Mouse (Mus musculus): ENCODE results near the gene Eml1. TPM values are rescaled to one million over a fixed set of nuclear protein-coding genes. Genes with fewer than 3 reads are reported as not detected.

Gene Eml1
- total RNA-seq, 2 experiments from 2014 or later: 74.3 to 87.1 TPM

DNA sequence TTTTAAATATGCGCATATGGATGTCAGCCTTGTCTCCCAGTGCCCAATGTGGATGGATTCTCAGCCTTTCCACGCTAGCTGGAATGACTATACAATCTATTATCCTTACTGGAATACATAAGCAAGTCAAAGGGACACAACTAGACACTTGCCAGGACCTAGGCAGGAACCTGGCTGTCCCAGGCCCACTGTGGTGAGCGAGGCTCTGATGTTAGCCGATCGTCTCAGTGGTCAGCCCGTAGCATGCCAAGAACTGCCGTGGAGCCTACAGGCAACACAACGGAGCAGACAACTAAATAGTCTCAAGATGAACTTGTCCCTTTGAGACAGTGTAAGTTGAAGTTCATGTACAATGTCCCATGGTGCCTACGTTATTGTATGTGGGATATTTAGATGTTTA is 44.2 kb downstream of the Eml1 start:
- no peak for DNase-seq
- intact Hi-C loops (cut with DNase I): no loop called here

DNA sequence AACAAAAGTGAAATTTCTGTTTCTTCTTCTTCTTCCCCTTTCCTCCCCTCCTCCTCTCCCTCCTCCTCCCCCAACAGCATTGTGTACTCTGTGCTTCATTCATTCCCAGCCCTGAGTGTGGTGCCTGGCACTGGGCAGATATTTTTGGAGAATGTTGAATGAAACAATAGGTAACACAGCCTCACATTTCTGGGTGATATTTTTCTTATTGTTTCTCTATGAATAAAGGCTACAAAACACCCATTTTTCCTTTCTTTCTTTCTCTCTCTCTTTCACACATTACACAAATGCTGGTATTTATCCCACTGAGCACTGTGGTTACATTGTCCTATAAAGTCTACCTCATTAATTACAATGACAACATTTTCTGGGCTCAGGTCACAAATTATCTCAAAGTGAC is 48.8 kb downstream of the Eml1 start:
- DNase-seq: no peak
- intact Hi-C loops (cut with DNase I): no loop called here

DNA sequence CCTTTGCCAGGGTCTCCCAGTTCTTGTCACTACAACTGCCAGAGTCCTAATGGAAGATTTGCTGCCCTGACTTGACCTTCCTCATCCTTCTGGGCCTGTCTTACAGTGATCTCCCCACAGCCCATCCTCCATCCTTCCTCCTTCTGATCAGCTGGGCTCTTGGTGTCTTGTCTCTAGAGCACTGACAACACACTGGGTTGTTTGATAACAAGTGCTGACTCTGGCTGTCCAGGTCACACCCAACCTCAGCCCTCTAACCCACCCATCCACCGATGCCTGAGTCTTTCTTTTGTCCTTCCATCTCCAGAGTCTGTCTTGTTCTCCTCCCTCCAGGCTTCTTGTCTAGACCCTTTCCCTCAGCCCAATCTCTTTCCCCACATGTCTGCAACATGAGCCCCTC is 50.7 kb downstream of the Eml1 start:
- DNase-seq: no peak
- intact Hi-C loops (cut with DNase I): loop anchor here (5.0 kb wide), 1 partner anchor 209 kb away; no protein-coding TSS in a partner anchor

DNA sequence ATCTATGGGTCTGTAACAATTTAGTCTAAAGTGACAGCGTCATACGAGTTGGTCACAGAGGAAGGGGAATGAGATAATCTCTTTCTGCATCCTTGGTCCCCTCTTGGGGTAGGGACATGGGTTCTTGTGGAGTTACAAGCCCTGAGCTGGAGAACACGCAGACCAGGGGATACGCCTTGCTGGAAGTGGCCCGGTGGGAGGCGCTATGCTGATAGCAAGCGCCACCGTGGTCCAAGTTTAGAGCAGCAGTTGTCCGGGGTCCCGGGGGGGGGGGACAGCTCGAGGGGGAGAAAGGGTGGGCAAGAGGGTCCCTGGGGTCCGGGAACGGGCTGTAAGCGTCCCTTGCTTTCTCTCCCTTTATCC is 51.7 kb downstream of the Eml1 start:
- intact Hi-C loops (cut with DNase I): loop anchor here (2.0 to 5.0 kb wide), 3 partner anchors 14 to 210 kb away; no protein-coding TSS in a partner anchor
- DNase-seq: no peak

DNA sequence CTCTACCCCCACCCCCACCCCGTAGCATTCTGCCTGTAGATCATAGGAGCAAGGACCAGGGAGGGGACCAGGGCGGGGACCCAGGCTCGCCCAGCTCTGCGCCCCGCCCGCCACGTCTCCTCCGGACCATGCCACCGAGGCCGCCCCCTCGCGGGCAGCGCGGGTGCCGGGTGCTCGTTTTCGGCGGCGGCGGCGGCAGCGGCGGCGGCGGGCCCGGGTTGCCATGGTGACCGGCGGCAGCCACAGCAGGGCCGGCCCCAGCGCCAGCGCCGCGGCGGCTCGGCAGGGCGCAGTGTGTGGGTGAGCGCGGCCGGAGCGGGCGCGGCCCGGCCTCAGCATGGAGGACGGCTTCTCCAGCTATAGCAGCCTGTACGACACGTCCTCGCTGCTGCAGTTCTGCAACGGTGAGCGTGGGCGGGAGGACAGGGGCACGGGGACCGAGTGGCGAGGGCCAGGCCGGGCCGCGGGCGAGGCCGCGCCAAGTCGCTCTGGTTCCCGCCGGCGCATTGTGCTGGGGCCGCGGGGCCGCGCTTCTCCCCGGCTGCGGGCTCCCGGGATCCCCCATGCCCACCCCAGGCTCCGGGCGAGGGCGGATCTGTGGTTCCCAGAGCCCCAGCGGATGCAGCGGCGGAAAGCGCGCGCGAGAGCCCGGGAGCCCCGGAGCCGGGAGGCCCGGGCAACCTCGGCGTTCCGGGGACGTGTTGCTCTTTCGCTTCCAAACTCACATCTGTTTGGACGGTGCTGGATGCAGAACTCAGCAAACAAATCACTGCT is 52.3 kb downstream of the Eml1 start:
- intact Hi-C loops (cut with DNase I): loop anchor here (1.0 to 5.0 kb wide), 4 partner anchors 14 to 211 kb away; no protein-coding TSS in a partner anchor
- peak; percentile 92 to 93 for DNase-seq

DNA sequence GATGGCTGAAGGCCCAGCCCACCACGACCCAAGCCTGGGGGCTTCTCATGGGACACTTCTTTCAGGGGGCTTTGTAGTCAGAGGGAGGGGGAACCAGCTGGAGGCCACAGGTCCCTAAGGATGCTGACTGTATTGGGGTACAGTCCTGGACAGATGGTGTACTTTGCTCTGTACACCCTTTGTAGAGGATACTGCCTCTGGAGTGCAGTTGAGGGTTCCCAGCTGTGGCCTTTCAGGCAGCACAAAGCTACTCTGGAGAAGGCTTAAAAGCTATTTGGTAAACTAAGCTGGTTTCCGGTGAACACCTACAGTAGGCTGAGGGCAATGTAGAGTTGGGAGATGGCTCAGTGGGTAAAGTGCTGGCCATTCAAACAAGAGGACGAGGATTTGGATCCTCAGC is 60.2 kb downstream of the Eml1 start:
- DNase-seq: no peak
- intact Hi-C loops (cut with DNase I): no loop called here

DNA sequence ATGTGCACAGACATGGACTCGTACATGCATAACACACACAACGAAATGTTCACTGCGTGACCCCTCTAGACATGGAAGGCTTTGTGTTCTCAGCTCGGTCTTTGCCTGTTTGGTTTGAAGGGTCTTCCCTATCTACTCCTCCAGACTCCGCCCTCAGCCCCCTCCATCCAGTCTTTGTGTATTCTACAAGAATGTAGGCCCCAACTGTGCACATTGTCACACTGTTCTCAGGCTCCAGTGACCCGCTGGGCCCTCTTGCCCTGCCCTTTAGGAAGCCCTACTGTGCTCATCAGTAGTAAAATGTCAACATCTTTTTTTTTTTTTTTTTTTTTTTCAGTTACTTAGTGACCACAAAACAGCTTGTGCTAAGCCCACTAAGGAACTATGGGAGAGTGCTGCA is 61.0 kb downstream of the Eml1 start:
- intact Hi-C loops (cut with DNase I): no loop called here
- DNase-seq: no peak

DNA sequence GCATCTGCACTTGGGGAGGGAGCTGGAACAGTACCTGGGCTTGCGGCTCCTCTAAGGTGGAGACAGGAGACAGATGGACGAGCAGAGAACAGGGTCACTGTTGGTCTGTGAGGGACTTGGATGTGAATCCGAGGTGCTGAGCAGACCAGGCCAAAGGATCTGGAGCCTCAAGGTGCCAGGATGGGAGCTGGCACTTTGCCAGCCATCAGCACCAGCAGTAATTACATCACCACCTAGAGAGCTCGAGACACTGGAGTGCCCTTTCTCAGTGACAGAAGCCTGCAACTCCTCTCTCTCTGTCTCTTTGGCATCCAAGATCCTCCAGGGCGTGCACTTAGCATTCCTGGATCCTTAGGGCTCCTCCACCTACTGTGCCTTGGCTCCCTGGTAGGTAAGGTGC is 61.8 kb downstream of the Eml1 start:
- DNase-seq: no peak
- intact Hi-C loops (cut with DNase I): no loop called here

DNA sequence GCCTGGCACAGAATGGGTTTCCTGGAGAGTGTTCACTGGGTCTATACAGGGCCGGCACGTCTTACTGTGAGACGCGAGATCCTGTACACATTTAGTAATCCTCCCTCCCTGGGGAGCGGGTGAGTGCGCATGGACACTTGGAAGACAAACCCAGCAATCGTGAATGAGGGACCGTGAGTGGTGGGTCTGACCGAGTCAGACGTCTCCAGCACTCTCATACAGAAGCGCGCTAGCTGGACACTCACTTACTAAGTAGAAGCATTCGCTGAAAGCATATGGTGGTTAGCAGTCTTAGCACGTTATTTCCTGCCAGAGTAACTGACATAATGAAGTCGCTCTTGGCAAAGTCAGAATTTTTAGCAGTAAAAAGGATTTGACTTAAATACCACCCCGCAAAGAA is 62.3 kb downstream of the Eml1 start:
- DNase-seq: no peak
- intact Hi-C loops (cut with DNase I): no loop called here

DNA sequence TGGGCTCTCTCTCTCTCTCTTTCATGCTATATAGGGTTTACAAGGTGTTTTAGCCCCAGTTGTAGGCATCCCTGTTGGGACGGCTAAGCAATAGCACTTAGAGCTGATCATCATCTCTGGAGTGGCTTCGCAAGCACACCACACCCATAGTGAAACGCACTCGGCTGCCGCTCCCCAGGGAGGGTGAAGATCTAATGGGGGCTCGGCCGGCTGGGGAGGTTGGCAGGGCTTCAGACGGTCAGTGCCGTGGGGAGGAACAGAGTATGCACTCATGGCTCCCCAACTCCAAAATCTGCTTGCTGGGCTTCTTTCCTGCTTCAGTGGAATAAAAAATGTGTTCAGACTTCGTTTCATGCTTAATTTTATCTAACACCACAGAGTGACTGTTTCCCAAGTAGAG is 62.7 kb downstream of the Eml1 start:
- intact Hi-C loops (cut with DNase I): no loop called here
- DNase-seq: no peak

DNA sequence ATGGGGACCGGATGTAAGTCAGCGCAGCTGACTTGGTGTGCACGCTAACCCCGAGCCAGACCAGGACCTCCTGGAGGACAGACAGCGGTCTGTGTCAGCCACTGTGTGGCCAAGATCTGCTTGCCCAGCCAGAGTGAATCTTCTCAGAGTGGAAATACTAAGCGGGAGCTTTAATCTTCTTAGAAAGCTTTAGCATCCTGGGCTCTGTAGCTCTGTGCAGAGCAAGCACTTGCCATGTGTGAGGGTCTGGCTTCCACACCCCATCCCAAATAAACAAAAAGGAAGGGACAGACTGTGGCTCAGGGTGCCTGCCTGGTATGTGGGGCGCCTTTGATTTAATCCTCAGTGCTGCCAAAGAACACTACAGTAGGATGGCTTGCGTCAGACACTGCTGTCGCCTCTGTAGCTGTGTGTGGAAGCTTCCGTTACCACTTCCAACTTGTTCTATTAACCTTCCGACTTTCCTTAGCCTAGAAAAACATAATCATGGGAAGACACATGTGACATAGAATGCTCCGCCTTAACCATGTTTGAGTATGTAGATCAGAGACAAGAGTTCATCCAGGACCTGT is 64.8 kb downstream of the Eml1 start:
- intact Hi-C loops (cut with DNase I): loop anchor here (2.0 kb wide), 1 partner anchor 13 kb away; no protein-coding TSS in a partner anchor
- DNase-seq: no peak

DNA sequence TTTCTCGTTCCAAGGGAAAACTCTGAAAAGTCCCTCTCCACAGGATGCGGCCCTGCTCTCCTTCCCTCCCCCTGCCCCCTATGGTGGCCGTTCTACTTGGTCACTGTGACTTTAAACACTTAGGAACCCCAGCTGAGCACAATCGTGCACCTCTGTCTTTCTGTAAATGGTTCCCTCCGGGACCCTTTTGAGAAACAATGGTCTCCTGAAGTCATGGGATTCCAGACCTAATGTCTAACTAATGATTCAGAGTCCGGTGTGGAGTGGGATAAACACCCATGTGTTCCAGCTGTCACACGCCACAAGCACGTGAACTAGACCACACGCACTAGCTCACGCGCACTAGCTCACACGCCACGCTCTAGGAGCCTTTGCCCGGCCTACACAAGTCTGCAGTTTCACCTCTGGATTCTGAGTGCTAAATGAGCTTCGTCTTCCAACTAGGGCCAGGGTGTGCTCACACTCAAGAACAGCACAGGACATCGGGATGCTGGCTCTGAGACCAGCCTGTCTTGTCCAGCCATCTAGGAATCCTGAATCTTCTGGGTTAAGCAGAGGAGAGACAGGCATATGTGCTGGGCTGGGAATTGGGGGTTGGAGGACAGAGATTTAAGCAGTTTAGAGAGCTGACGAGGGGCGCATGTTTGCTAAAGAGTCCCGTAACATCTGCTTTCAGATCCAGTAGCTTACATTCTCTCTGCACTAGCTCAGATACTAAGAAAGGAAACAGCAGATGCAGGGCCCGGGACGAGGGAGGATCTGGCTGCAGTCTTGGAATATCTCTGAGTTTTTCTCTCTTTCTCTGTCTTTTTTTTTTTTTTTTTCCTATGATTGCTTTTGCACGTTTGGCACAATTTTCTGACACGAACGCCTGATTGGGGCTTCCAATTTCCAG is 65.5 kb downstream of the Eml1 start:
- DNase-seq: peak in 1 of 2 experiments; percentile 39
- intact Hi-C loops (cut with DNase I): loop anchor here (2.0 kb wide), 1 partner anchor 13 kb away; no protein-coding TSS in a partner anchor

DNA sequence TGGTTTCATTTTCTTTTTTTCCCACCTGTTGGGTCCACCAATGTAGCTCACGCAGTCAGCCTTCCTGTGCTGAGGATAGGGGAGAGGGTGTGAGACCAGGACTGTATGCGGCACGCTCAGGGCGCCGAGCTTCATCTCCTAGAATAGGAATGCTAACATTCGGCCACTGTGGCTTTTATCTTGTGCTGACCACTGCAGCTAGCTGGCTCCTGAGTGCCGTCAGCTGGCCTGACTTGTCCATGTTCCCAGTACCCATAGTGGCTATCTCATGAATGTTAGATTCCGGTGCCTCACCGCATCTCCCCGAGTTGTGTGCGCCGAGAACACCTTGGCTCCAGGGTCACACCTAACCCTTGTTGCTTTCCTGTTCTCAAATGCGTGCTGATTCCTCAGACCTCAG is 66.7 kb downstream of the Eml1 start:
- intact Hi-C loops (cut with DNase I): loop anchor here (2.0 kb wide), 1 partner anchor 15 kb away; no protein-coding TSS in a partner anchor
- DNase-seq: no peak

DNA sequence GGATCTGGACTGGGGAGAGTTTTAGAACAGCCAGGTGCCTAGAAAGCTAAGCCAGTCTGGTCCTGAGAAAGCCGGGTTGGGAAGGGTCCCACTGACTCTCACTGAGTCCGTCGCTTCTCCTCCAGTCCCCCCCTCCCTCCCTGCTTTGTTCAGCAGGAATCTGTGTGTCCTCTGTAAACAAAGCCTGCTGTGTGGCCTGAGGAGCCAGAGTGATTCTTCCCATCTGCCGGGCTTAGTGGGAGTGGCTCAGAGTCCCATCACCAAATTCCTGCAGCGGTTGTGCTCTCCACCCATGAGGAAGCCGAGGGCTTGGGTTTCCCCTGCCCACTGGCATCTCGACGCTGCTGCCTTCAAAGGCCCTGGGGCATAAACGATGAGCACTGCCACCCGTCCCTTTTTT is 72.5 kb downstream of the Eml1 start:
- no peak for DNase-seq
- intact Hi-C loops (cut with DNase I): no loop called here

DNA sequence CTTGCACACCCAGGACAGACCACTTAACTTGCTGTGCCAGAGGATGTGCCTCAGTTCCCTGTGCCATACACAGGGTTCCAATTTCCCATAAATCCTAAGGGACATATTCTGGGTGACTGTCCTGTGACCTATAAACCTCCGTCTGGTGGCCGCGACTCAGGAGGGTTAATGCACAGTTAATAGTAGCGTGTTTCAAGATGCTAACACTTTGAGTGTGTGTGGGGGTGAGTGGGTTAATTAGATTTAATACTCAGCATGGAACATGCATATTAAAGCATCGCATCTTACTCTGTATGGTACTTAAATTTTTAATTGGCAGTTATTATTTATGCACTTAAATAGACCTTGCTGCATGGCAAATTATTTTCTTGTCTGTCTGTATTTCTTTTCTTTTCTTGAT is 73.0 kb downstream of the Eml1 start:
- intact Hi-C loops (cut with DNase I): no loop called here
- no peak for DNase-seq

DNA sequence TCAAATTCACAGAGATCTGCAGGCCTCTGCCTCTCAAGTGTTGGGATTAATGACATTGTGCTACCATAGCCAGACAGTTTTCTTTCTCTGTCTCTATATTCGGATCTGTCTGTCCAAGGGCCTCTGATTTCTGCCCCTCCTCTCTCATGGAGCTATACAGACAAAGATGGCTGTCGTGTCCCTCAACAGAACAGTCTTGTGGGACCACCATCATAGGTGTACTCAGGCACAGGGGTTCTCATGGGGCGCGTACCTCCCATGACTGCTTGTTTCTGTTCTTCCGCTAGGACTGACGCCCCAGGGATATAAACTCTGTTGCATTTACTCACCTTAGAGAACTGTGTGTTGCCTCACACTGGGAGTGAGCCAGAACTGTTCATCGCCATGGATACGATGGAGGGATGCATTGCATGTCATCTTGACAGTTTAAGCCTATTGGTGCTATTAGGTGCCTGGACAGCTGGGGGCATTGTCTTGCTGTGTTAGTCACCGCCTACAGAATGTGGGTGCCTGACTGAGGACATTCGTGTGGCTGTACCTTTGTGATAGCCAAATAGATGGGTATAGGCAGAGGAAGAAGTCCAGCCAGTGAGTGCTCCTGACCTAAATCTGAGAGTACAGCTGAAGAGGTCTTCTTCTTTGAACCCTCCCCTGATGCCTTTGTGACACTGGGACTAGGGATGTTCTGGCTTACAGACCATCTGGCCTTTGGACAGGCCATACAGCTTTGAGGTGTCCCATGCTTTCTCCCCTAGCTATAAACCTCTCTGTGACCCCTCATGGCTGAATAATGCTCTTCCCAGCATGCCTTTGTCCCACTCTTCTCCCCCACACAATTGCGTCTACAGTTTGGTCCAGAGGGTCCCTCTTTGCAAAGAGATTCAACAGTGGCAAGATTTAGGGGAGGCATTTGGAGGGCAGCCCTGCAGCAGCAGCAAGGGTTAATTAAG is 73.7 kb downstream of the Eml1 start:
- DNase-seq: no peak
- intact Hi-C loops (cut with DNase I): no loop called here

DNA sequence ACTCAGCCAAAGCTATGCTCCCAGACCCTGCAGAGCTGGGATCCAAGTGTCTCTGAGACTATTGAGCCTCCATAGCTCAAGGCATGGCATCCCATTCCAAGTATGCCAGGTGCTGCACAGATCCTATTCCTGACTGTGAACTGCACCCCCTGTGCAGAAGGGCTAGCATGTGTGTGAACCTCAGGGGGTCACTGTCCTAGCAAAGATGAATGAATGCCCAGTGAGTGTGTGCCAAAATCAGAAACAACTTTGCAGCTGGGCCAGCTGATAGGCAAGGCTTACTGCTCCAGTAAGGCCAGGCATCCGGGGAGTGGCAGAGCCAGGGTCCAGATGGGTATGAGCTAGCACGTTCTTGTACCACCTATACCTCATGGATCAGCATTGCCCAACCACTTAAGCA is 76.0 kb downstream of the Eml1 start:
- DNase-seq: no peak
- intact Hi-C loops (cut with DNase I): no loop called here

DNA sequence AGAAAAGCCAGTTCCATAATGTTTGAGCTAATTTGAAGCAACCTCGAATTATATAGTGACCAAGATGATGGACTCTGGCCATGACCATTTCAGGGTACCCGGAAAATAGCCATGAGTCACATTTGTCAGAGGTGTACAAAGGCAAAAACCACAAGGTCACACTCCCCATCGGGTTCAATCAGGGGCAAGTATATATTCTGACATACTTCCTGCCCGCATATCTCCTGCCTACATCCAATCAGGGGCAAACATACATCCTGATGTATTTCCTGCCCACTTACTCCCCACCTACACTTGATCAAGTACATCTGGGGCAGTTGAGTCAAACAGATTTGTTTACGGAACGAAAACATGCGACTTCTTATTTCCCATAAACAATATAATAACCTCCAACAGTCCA is 77.6 kb downstream of the Eml1 start:
- no peak for DNase-seq
- intact Hi-C loops (cut with DNase I): no loop called here

DNA sequence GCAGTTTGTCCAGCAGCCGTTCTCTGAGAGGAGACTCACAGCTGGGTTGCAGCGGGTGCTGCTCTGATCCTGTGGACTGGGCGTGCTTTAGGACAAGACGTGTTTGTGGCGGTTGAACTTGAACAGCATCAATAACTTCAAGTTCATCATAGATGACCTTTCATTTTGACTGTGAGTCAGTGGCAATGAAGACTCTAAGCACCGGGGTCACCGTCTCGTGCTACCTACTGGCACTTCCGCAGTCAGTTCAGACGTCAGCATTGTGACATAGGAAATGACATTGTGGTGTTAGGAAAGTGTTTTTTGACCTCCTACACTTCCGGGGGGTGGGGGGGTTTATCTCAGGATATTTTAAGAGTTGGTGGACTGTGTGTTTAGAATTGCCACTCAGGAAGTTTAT is 79.2 kb downstream of the Eml1 start:
- intact Hi-C loops (cut with DNase I): no loop called here
- no peak for DNase-seq

DNA sequence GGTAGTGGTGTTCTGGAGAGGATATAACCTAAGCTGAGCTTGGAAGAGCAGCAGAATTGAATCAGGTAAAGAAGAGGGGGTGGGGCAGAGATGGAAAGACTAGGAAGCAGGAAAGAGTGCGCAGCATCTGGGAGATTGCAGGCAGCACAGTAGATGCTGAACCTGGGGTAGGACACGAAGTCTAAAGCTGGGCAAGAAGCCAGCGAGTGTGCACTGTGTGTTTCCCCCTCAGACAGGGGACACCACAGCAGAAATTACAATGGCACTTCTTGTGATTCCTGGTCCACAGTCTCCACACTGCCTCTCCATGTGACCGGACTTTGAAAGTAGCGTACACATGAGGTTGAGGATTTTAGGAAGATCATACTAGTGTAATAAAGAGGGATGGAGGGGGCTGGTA is 79.8 kb downstream of the Eml1 start:
- intact Hi-C loops (cut with DNase I): no loop called here
- no peak for DNase-seq

Data from heart, postnatal 36 days (tissue).